Mouse (Mus musculus) thymus, adult 2 months (tissue): ENCODE measurements around the gene Spta1. TPM values are rescaled to one million over a fixed set of nuclear protein-coding genes. Genes with fewer than 3 reads are reported as not detected.

Source experiments
- DNase-seq: peaks from one replicate; pipeline ENCODE4 v3.0.0; 2021
- H3K27ac ChIP-seq: fragments of 200-500 bp; 2 replicates; pipeline ENCODE4 v1.5.1; 2012; ENCODE audit warnings: low read length, control low read depth; ENCODE audit not compliant: control insufficient read depth, insufficient read depth
- H3K27me3 ChIP-seq: fragments of 200-500 bp; 2 replicates; pipeline ENCODE4 v1.6.1; 2012; ENCODE audit warnings: mild to moderate bottlenecking, low read length, moderate library complexity, mixed read lengths; ENCODE audit not compliant: control insufficient read depth, insufficient read depth
- H3K36me3 ChIP-seq: fragments of 200-500 bp; 2 replicates; pipeline ENCODE4 v1.6.1; 2012; ENCODE audit warnings: mild to moderate bottlenecking, low read length, moderate library complexity; ENCODE audit not compliant: control insufficient read depth, insufficient read depth
- H3K4me1 ChIP-seq: fragments of 200-500 bp; replicated peaks from 2 replicates; pipeline ENCODE4 v1.6.1; 2012; ENCODE audit warnings: low read length; ENCODE audit not compliant: control insufficient read depth, insufficient read depth
- H3K4me3 ChIP-seq: fragments of 200-500 bp; 2 replicates; pipeline ENCODE4 v1.5.1; 2012; ENCODE audit warnings: mild to moderate bottlenecking, low read length, control low read depth, moderate library complexity; ENCODE audit not compliant: control insufficient read depth, insufficient read depth
- CTCF ChIP-seq: fragments of 200-500 bp; IDR thresholded peaks from 2 replicates; pipeline ENCODE4 v1.5.1; 2012; ENCODE audit warnings: mild to moderate bottlenecking, control low read depth, low read length, moderate library complexity, borderline replicate concordance; ENCODE audit not compliant: control insufficient read depth, poor library complexity, insufficient read depth; ENCODE audit errors: extremely low read depth
- POLR2A ChIP-seq: fragments of 200-500 bp; IDR thresholded peaks from 2 replicates; pipeline ENCODE4 v1.6.1; 2012; ENCODE audit warnings: mild to moderate bottlenecking, low read length, control low read depth, moderate library complexity; ENCODE audit not compliant: control insufficient read depth, poor library complexity, insufficient read depth; ENCODE audit errors: extremely low read depth
- WGBS: fragments of 180-500 bp; shearing (Covaris S2); methylation state at CpG from one replicate; pipeline ENCODE4 v1.1.7; 2018; 5-methylcytosine and 5-hydroxymethylcytosine counted together
- polyA plus RNA-seq: library from polyadenylated mRNA; depleted of rRNA; stranded (reverse); fragments of >200 nt; gene quantifications from 2 replicates; pipeline ENCODE4 v1.2.3, GENCODE M21; 2012; rRNA removed

Spta1 gene
- polyA plus RNA-seq, 1 experiment = 0.08 TPM

GRCm38 (mm10) chr1:174250376-174250775 is 77.8 kb downstream of the Spta1 start:
- no peaks in the 10 kb centered on the region for H3K27me3 ChIP-seq
- DNase-seq = no peak
- no peaks in the 10 kb centered on the region for H3K36me3 ChIP-seq
- WGBS = 94% methylated on average over 2 of the region's 2 CpGs
- no peak overlapping the region for H3K27ac ChIP-seq
- H3K4me3 ChIP-seq = no peak overlapping the region
- no peaks in the 10 kb centered on the region for H3K4me1 ChIP-seq
- TF ChIP-seq POLR2A = no peak
- TF ChIP-seq CTCF = no peak

- WGBS = 81% methylated on average over 3 of the region's 3 CpGs
- TF ChIP-seq CTCF = no peak
- TF ChIP-seq POLR2A = no peak
- Histone ChIP-seq H3K36me3 (no peaks in the 10 kb centered on the region), H3K4me1 (no peaks in the 10 kb centered on the region), H3K4me3 (no peak within 1 kb of the TSS), H3K27me3 (no peaks in the 10 kb centered on the region), H3K27ac (no peak within 1 kb of the TSS)
- DNase-seq = no peak
Observed at GRCm38 (mm10) chr1:174251961-174252360, 79.4 kb downstream of the Spta1 start, which contains the start of gene Olfr419. Olfr419 (minus strand) TSS chr1:174252061.

GRCm38 (mm10) chr1:174267816-174268215 is 95.2 kb downstream of the Spta1 start:
- TF ChIP-seq POLR2A = no peak
- TF ChIP-seq CTCF = no peak
- H3K4me1 ChIP-seq = no peaks in the 10 kb centered on the region
- no peaks in the 10 kb centered on the region for H3K36me3 ChIP-seq
- WGBS = 96% methylated on average over 4 of the region's 4 CpGs
- no peak for DNase-seq
- no peak overlapping the region for H3K4me3 ChIP-seq
- H3K27ac ChIP-seq = no peak overlapping the region
- no peaks in the 10 kb centered on the region for H3K27me3 ChIP-seq

- no peak overlapping the region for H3K4me3 ChIP-seq
- no peaks in the 10 kb centered on the region for H3K36me3 ChIP-seq
- DNase-seq = no peak
- H3K27ac ChIP-seq = no peak overlapping the region
- H3K4me1 ChIP-seq = no peaks in the 10 kb centered on the region
- TF ChIP-seq CTCF = no peak
- TF ChIP-seq POLR2A = no peak
- WGBS = 59% methylated on average over 4 of the region's 4 CpGs
- no peaks in the 10 kb centered on the region for H3K27me3 ChIP-seq
Observed at GRCm38 (mm10) chr1:174269162-174269561, 96.6 kb downstream of the Spta1 start.

GRCm38 (mm10) chr1:174270643-174271042 is 98.1 kb downstream of the Spta1 start:
- no peaks in the 10 kb centered on the region for H3K4me1 ChIP-seq
- WGBS = 90% methylated on average over 3 of the region's 3 CpGs
- H3K36me3 ChIP-seq = no peaks in the 10 kb centered on the region
- H3K27me3 ChIP-seq = no peaks in the 10 kb centered on the region
- no peak for TF ChIP-seq CTCF
- TF ChIP-seq POLR2A = no peak
- DNase-seq = no peak
- no peak overlapping the region for H3K27ac ChIP-seq
- no peak overlapping the region for H3K4me3 ChIP-seq

Other genes with a start within 250 kb of the Spta1 start
- 12.3 and 14.5 TPM in 2 replicates for gene Mndal, start 230.3 kb upstream of the Spta1 start, polyA plus RNA-seq
- 19.0 and 27.7 TPM in 2 replicates for gene Ifi203, start 230.1 kb upstream of the Spta1 start, polyA plus RNA-seq
- gene Ifi202b, start 190.0 kb upstream of the Spta1 start, polyA plus RNA-seq = 0.06 and 0.40 TPM in 2 replicates
- 1.2 and 2.7 TPM in 2 replicates for gene Ifi205, start 141.0 kb upstream of the Spta1 start, polyA plus RNA-seq
- 0.61 and 0.89 TPM in 2 replicates for gene Olfr433, start 132.1 kb upstream of the Spta1 start, polyA plus RNA-seq
- 0.71 TPM in 1 of 2 replicates, not detected in the other for gene Olfr432, start 123.6 kb upstream of the Spta1 start, polyA plus RNA-seq
- not detected in 2 replicates for gene Olfr430, start 106.2 kb upstream of the Spta1 start, polyA plus RNA-seq
- gene Olfr429, start 88.4 kb upstream of the Spta1 start, polyA plus RNA-seq = not detected in 2 replicates
- gene Olfr427, start 75.9 kb upstream of the Spta1 start, polyA plus RNA-seq = not detected in 2 replicates
- not detected in 2 replicates for gene Olfr231, start 51.6 kb upstream of the Spta1 start, polyA plus RNA-seq
- 0.11 TPM in 1 of 2 replicates, not detected in the other for gene Olfr424, start 41.3 kb upstream of the Spta1 start, polyA plus RNA-seq
- not detected in 2 replicates for gene Olfr420, start 17.1 kb upstream of the Spta1 start, polyA plus RNA-seq
- gene Olfr419, start 79.3 kb downstream of the Spta1 start, polyA plus RNA-seq = not detected in 2 replicates
- gene Mptx1, start 157.7 kb downstream of the Spta1 start, polyA plus RNA-seq = not detected in 2 replicates
- gene Olfr417, start 192.3 kb downstream of the Spta1 start, polyA plus RNA-seq = not detected in 2 replicates
- gene Olfr248, start 218.3 kb downstream of the Spta1 start, polyA plus RNA-seq = not detected in 2 replicates